ENCODE assay signal across 16 mouse cellular contexts in genomic region chr14:62022193-62022592, GRCm38 (mm10).
"Had no signal": no experiment of that assay in that cellular context is flagged by ENCODE, and none has a peak within 500 bp of the region (broad histone marks: within the 10 kb centered on the region; RNA-seq: fewer than 3 reads in every experiment).

No protein-coding gene starts in this region.

- H3K4me2 ChIP-seq: intestine, embryonic 15.5 days; liver, embryonic 12.5 days; lung, embryonic 15.5 days; midbrain, embryonic 12.5 days; neural tube, embryonic 15.5 days had no signal

- H3K4me1 ChIP-seq: intestine, embryonic 15.5 days; liver, embryonic 12.5 days; megakaryocyte, embryonic 14.5 days; midbrain, embryonic 12.5 days had no signal

- H3K9ac ChIP-seq: intestine, embryonic 15.5 days; liver, embryonic 12.5 days; lung, embryonic 15.5 days; midbrain, embryonic 12.5 days; neural tube, embryonic 15.5 days had no signal

- ATAC-seq: intestine, embryonic 15.5 days; liver, embryonic 12.5 days had no signal

- H3K36me3 ChIP-seq: intestine, embryonic 15.5 days; limb, embryonic 10.5 days; liver, embryonic 12.5 days; lung, embryonic 15.5 days; midbrain, embryonic 12.5 days; neural tube, embryonic 15.5 days had no signal

- H3K27ac ChIP-seq: intestine, embryonic 15.5 days; layer of hippocampus, adult 2 months; limb, embryonic 10.5 days; liver, embryonic 12.5 days; lung, embryonic 15.5 days; macrophage; midbrain, embryonic 12.5 days; neural tube, embryonic 15.5 days; stomach, postnatal 0 days had no signal

- DNase-seq: kidney, adult 9 months; kidney, postnatal 4 days; right cerebral cortex, adult 18-20 months; right cerebral cortex, postnatal 25 days; thymus, postnatal 4 days had no signal

- H3K4me3 ChIP-seq: intestine, embryonic 15.5 days; layer of hippocampus, adult 2 months; limb, embryonic 10.5 days; liver, embryonic 12.5 days; lung, embryonic 15.5 days; megakaryocyte, embryonic 14.5 days; midbrain, embryonic 12.5 days; myocyte; neural tube, embryonic 15.5 days had no signal

- H3K9me3 ChIP-seq: intestine, embryonic 15.5 days; limb, embryonic 10.5 days; liver, embryonic 12.5 days; lung, embryonic 15.5 days; midbrain, embryonic 12.5 days; neural tube, embryonic 15.5 days had no signal

- H3K27me3 ChIP-seq: intestine, embryonic 15.5 days; liver, embryonic 12.5 days; lung, embryonic 15.5 days; midbrain, embryonic 12.5 days; neural tube, embryonic 15.5 days had no signal
